Mouse (Mus musculus) gastrocnemius, adult 18-20 months (tissue): Measurements from ENCODE around the gene Fkbp10. TPM values are rescaled to one million over a fixed set of nuclear protein-coding genes. Genes with fewer than 3 reads are reported as not detected.

Experiments used
- DNase-seq: peaks from one replicate; pipeline ENCODE4 v3.0.0; 2021; ENCODE audit warnings: low spot score
- long read RNA-seq, 2 experiments: library from polyadenylated mRNA; stranded (forward); transcript quantifications; one replicate each; pipeline ENCODE4 v2.0.0; 2021
- total RNA-seq, 2 experiments: library from RNA; stranded (reverse); gene quantifications; 2 replicates each; pipeline ENCODE4 v1.2.3; 2021

The Fkbp10 gene
- 1 to 10 TPM; 1.9 to 2.6 TPM for total RNA-seq
- long read RNA-seq, experiment 1, partial matches to known transcripts: 0 of 5 reads
- long read RNA-seq, experiment 1, other reads (novel, unspliced or antisense): 1 of 5 reads
- long read RNA-seq, experiment 2, partial matches to known transcripts: 0 of 2 reads
- long read RNA-seq, experiment 2, other reads (novel, unspliced or antisense): 0 of 2 reads

DNA sequence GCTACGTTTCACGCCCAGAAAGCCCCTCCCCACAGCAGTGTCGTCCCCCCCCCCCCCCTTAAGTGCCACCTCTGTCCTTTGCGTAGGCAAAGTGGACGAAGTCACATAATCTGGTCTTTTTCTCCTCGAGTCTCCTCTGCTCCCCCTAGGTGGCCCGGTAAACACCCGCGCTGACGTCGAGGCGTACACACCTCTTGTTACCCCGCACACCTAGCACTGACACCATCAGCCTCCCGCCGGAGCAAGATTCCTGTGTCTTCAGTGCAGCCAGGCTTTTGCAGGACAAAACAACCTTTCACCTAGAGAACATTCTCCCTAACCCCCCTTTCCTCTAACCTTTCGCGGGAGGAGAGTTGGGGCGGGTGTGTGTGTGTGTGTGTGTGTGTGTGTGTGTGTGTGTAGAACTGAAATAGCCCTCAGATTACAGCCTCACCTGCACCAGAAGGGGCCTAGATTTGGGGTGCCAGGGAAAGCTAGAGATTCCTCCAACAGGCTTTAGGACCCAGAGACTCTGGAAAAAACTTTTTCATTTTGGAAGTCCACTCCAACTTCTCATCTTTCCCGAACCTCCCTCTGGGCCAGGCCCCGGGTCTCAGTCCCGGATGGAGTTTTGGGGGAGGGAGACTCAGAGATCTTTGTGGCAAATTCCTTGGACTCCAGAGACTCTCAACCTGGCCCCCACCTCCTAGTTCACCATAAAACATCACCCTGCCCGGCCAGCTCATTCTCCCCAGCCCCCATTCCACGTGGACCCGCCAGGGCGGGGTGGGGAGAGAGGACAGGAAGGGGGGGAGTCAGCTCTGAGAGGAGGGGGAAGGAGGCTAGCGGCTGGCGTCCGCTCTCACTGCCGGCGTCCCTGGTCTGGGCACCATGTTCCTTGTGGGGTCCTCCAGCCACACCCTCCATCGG lies at the start of gene Fkbp10:
Gene Fkbp10 (plus strand): TSS at position 784 of the 909 bp plus-strand sequence.
- DNase-seq: peak; percentile 55

DNA sequence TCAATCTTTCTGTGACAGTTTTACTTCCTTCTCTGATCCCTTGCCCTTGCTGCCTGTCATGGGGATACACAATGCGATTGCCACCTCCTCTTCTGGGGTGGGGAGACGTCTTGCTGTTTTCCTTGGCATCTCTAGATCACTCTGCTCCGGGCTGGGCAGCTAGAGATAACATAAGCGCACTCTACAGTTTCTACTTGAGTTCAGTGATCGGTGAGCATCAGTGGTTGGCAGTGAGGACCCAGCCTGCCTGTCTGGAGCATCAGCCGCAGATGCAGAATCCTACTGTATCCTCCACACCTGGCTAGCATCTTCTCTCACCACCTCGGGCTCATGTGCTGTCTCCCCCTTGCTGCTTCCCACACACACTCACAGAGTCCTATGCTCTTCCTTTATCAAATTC lies 46.4 kb upstream of the Fkbp10 start:
- no peak for DNase-seq

DNA sequence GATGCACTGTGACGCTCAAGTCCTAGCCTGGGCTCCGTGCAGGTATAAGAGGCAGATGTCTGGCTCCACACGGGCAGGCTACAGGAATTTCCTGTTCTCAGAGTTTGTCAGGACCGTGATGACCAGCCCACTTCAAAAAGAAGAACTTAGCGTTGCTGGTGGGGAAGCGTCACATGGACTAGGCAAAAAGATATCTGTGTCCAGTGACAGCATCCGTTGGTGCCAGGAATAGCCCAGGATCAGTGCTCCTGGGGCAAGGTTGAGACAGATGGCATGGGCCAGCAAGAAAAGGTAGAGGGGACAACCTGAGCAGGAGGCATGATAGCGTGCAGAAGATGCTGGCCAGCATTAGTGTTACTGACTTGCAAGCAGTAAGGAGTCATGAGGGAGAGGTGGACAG lies 45.7 kb upstream of the Fkbp10 start:
- no peak for DNase-seq

DNA sequence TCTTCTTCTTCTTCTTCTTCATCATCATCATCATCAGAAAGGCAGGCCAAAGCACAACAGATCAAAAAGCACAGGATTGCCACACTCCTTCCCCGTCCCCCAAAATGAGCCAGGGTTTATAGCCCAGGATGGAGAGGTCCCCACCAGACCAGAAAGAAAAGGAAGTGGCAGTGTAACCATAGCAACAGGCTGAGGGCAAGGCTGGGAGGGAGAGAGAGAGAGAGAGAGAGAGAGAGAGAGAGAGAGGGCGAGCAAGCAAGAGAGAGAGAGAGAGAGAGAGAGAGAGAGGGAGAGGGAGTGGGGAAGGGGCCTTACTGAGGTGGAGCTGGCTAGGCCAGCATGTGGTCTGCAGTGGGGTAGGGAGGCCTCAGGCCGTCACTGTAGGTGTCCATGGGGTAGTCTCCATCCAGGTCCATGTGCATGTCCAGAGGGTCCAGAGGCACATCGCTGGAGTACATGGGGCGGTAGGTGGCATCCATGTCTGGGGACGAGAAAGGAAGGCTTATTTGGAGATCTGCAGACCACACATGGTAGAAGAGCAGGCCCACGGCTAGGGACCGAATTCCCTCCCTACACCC lies 43.4 kb upstream of the Fkbp10 start:
- DNase-seq: no peak

DNA sequence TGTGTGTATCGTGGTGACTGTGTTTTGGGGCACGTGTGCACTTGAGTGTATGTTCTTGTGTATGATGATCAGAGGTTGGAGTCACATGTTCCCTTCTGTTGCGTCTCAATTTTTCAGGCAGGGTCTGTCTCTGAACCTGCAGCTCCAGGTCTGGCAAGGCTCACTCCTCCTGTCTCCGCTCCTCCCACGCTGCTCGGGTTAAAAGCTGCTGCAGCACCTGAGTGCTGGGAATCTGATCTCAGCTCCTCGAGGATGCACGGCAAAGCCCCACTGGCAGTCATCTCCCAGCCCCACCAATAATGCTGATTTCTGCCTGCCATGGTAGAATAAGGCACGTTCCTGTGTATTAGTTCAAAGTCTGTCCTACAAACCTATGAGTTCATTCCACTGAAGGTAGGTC lies 40.4 kb upstream of the Fkbp10 start:
- DNase-seq: no peak

DNA sequence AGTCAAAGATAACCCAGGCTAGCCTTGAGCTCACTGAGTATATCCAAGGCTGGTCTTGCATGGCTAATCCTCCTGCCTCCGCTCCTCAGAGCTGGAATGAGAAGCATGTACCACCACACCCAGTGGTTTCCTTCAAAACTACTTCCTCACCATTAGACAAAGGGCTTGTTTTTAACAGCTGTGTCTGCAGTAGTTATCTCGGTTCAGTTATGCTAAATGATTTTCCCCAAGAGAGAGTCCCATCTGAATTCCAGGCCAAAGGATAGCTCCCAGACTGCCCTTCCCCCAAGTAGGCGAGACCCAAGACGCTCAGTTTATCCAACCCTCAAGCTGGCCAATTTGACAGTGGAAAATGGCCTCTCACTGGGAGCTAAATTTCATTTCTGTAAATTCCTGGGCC lies 39.5 kb upstream of the Fkbp10 start:
- DNase-seq: no peak

DNA sequence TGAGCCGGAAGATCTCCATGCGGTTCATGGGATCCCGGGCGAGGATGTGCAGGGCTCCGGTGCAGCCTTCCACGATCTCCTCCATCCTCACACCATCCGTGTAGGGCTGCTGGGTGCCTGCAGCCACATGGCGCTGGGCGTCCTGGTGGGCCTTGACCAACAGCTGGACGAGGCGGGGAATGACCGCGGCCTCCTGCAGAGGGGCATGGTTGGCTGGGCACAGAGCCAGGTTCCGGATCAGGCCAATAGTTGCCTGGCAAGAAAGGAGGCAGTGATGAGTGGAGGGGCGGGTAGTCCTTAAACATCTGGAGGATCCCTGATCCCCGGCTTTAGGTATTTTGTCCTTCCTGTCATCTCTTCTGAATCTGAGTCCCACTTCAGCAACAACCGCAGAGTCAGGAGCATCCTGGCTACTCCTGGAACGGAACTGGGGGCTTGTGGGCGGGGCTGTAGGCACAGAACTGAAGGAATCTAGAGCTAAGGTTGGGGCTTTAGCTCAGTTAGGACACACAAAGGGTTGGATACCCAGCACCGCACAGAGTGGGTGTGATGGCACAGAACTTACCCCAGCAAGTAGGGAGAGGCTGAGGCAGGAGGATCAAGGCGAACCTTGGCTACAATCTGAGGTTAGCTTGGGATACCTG lies 38.6 kb upstream of the Fkbp10 start:
- DNase-seq: no peak

DNA sequence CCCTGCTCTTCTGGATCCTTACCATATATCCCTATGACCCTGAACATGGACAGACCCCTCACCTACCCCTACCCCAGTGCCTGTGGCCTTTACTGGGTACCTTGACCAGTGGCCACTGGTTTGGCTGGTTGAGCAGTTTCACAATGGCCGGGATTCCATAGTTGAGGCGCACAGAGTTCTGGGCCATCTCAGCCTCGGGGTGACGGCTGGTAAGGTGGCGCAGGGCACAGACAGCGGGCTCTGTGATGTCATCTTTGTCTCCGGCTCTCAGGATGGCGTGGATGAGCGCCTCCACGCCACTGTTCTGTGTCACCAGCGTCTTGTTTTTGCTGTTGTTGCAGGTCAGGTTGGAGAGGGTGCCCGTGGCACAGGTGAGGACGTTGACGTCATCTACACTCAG lies 37.5 kb upstream of the Fkbp10 start:
- no peak for DNase-seq

DNA sequence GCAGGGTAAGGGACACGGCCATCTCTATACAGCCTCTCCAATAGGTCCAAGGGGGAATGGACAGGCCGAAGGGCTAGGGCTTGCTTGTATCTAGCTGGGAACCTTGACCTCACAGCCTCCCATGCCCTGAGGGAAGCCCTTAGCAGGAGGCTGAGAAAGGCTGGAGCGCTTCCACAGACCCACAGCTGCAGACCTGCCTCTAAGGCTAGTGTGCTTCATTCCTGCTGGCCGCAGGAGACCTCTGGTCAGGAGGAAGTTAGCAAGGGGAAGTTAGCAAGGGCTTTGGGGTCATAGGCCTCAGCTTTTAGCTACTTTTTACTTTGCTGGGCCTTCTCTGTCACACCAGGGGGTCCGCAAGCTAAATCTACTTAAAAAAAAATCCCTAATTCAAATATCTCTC lies 37.1 kb upstream of the Fkbp10 start:
- DNase-seq: no peak

DNA sequence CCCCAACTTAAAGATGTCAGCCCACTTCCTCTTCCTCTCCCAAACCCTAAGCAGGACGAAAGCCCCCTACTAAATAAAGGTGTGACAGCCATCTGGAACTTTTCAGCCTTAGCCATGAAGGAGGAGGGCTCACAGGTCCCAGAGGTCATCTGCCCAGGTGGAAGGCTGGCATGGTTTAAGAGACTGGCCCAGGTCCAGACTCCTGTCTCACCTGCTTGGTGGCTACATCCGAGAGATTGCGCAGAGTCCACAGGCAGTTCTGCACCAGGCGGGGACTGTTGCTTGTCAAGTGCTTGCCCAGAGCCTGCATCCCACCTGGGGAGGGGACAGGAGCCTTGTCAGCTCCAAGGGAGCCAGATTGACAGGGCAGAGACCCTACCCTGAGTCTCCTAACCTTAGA lies 36.2 kb upstream of the Fkbp10 start:
- no peak for DNase-seq

DNA sequence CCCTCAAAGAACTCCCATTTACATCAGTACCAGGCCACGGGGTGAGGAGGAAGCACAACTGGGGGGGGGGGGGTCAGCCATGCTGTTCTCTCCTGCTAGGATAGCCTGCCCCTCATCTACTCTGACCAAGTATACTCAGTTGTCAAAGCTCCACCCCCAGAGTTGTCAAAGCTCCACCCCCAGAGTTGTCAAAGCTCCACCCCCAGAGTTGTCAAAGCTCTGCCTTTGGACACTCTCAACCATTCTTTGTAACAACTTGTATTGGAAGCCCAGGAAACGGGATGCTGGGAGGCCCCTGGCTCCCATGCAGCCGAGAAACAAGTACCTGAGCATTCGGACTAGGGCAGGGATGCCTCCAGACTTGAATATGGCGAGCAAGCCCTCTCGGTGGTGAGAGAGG lies 32.8 kb upstream of the Fkbp10 start:
- DNase-seq: no peak

DNA sequence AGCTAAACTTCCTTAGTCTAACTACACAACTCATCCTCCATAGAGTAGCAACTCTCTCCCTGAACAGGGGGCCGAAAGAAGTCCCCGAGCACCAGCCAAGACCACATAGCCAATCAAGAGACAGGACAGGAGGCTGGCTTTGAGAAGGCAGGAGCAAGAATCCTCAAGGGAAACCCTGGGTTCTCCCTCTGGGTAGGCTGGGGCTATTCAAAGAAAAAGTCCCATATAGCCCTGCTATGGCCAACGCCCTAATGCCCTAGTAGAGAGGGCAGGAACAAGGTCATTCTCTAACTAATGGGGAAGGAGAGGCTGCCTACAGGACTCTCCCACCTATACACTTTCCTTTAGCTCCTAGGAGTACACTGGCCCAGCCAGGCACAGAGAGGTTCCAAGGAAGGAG lies 30.5 kb upstream of the Fkbp10 start:
- DNase-seq: no peak

DNA sequence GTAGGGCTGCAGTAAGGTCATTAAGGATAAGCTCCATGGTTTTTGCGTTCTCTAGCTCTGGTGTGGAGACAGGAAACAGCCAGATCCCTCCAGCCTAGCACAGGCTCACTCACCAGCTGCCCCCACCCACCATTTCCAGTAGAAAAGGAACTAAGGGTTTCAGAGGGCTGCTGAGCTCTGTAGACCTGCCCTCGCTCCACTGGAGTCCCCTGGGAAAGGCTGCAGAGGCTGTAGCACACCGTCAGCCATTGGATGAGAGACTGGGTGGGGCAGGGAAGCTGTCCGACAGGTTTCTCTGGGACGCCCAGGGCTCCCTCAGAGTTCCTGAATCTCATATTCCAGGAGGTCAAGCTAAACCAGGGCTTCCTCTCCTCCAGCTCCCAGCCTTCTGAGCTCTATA lies 28.9 kb upstream of the Fkbp10 start:
- DNase-seq: no peak

DNA sequence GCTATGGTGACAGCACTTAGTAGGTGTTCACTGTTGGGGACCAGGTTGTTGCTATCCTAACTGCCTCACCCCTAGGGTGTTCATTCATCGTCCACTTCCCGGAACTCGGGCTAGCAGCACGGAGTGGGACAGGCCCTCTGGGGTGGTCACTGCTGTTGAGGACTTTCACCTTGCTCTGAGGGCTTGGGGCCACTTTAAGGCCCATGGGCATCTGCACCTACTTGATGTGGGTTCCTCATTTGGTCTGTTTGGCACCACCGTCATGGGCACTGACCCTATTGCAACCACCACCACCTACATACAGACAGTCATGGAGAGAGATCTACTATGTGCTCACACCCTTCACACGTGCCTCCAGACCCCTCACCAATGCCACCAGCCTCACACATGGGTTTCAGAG lies 28.4 kb upstream of the Fkbp10 start:
- no peak for DNase-seq

DNA sequence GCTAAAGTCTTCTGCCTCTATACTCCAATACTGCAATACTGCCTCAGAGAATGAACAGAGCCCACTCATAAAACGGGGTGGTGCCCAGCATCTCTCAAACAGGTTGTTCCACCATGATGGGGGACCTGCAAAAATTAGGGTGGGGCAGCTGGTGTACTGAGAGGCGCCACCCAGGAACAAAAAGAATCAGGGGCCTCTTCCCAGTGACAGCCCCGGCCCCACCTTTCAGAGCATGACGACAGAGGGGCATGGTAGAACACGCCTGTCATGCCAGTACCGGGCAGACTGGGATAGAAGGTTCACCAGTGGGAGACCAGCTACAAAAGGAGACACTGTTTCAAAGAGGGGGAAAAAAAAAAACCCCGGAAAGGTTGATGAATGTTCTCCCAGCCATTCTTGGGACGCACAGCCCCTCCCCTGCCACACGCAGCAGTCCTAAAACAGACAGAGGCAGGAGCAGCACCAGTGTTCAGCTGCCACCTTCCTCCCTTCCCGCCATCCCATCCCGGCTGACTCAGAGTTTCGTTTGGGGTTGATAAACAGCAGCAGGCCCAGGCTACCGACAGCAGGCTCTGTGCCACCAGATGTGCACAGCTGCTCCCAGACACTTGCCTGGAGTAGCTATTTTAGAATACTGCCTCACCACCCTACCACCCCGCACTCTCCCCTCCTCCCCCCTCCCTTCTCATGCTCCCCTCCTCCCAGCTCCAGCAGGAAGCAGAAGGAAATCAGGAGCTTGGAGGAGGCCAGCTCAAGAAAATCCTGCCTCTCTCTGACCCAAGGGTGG lies 27.7 kb upstream of the Fkbp10 start:
- peak; percentile 67 for DNase-seq

DNA sequence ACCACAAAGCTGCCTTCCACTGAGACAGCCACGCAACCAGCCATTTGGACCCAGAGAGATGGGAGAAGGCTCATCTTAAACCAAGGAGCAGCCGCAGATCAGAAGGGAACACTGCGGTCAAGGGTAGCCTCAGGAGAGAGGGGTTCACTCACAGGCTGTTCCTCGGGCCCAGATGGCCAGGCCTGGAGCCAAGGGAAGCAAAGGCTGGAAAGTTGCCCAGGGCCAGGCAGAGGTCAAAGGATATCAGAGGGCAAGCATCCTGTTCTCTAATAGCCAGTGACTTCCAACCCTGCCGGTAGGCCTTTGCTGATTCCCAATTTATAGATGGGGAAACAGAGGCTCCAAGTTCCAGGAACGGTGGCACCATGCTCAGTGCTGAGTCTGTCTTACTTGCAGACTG lies 26.9 kb upstream of the Fkbp10 start:
- peak; percentile 88 for DNase-seq

DNA sequence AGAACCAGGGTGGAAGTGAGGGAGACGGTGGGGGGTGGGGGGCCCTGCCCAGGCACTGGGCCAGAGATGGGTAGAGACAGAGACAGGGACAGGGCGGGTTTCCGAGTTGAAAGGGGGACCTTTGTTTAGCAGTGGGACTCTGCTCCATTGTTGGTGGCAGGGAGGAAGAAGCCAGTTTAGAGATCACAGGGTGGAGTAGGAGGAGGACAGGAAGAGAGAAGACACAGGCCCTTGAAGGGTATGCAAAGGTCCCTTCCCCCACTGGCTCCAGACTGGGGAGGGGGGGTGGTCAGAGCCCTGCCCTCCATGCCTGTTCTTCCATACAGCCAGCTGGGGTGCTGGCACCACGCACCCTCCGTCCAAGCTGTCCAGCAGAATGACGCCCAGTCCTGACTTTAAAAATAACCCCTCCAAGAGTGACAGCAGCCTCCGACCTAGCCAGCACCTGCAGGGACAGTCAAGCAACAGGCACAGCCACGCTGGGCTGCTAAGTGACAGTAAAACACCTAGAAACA lies 25.5 kb upstream of the Fkbp10 start:
- DNase-seq: peak; percentile 84

DNA sequence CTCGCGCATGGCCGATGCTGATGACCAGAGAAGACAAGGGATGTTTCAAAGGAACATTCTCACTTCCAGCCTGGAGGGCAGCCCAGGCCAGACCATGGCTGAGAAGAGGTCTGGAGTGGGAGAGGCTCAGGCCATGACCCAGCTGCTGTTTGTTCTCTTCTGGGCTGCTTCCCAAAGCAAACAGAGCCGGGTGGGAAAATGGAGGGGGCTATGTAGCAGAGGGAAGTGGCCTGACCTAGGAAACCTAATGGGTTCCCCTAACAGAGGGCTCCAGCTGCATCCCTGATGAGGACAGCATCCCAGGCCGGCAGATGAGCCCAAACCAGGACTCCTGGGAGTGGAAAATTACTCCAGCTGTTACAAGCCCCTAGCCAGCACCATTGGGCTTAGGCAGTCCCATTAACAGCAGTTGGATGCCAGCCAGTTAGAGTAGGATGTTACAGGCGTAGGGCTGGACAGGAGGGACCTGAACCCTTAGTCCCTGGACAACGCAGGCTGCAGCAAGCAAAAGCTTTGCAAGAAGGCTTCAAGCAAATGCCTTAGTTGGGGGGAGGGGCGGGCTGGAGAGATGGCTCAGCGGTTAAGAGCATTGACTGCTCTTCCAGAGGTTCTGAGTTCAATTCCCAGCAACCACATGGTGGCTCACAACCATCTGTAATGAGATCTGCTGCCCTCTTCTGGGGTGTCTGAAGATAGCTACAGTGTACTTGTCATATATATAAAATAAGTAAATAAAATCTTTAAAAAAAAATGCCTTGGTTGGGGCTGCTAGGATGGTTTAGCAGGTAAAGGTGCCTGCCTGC lies 24.2 kb upstream of the Fkbp10 start:
- DNase-seq: peak; percentile 86

DNA sequence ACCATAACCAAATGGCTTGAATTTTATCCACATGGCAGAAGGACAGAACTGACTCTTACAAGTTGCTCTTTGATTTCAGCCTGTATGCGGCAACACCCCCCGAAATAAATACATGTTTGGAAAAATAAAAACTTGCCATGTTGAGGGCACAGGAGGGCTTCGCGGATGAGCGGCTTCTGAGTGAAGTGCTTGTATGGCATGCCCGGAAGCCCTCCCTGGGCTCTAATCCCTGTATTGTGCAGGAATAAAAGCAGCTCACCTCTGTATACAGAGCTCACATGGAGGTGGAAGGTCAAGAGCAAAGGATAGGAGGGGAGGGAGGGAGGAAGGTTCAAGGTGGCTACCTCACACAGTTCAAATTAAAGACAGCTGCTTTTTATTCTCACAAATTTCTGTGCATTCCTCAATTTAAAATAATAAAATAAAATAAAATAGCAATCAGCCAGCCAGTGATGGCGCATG lies 23.6 kb upstream of the Fkbp10 start:
- DNase-seq: no peak

DNA sequence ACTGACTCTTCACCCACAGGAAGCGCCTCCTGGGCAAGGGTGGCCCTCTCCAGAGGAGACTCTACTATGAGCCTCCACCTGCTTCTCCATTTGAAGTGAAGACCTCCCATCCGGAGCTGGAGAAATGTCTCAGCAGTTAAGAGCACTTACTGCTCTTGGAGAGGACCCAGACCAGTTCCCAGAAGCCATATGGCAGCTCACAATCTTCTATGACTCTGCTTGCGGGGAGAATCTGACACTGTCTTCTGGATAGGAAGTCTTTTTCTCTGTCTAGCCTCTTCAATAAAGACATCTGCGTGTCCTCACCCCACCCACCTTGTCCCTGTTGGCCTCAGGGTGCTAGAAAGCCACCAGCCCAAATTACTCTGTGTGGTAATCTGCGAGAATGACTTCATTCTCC lies 22.5 kb upstream of the Fkbp10 start:
- DNase-seq: peak; percentile 26
